Mouse (Mus musculus): ENCODE data around the gene Grin2c. TPM values are rescaled to one million over a fixed set of nuclear protein-coding genes. Genes with fewer than 3 reads are reported as not detected.

The Grin2c gene
- polyA plus RNA-seq (2012; rRNA removed): 0.14 and 0.21 TPM in 2 replicates

DNA sequence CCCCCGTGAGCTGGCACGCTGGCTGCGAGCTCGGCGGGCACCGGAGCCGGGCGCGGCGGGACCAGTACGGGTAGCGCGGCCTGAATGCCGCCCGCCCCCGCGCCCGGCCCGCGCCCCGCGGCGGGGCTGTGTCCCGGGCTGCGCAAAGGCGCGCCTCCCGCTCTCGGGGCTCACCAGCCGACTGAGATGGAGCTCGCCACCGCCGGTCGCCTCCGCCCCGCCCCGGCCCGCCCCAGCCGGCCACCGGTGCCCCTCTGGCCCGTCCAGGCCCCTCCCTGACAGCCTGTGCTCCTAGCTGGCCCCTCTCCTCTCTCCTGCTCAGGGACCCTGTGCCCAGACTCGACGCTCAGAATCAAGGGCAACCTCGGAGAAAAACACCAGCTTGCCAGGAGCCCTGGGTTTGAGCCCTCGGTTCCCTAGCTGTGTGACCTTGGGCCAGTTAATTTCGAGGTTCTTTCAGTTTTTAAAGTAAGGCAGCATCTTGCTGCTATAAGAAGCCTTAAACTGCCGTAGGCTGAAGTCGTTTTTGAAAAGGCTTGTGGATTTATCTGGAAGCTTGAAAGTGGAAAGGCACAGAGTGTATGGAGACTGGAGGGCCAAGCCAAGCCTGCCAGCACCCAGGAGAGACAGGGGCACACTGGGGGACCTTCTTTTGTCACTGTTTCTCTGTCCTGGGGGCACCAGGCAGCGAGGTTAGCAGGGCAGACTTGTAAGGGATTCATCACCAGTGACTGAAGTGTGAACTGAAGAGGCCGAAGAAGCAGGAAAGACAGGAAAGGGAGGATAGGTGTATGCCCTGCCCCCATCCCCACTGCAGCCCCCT is at the start of gene Grin2c:
Gene Grin2c (minus strand): TSS at position 183 of the 823 bp plus-strand sequence.

DNA sequence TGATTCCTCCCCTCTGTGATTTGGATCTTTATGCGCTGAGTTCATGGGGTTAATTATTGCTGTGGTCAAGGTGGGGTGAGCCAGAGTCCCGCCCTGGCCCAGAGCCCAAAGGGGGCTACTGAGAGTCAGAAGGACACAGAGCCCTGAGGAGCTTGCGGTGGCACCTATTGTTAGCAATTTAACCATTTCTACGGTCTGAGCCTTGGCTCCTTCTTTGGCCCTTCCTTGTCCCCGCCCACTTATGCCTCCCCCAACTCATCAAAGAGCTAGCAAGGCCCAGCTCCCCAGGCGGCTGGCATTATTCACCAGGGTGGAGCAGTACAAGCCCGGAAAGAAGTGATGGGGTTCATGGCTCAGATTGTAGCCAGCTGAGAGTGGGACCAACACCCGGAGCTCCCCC is 39.8 kb upstream of the Grin2c start, which contains the start of gene Otop2:
Gene Otop2 (plus strand): TSS at position 301 of the 400 bp plus-strand sequence.

DNA sequence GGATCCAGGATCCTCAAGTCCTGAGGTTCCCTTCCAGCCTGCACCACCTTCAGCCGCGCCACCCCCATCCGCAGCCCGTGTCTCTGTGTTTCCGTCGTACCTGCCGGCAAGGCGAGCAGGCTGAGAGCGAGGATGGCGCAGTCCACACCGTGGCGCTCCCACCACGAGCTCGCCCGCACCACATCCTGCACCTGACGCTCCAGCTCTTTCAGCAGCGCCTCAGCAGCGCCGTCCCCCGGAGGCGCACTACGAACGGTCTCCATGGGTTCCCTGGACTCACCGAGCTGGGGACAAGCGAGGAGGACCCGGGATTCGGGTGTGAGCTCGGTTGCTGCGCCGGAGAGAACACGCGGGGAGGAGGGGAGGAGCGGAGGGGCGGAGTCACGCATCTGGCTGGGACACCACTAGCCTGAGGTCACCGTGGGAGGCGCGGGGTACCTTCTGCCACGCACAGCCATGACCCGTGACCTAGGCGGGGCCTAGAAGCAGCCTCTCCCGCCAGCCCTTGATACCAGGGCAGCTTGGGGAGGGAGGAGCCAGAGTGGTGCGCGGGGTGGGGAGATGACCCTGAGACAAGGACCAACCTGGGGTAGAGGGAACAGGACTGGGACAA is 30.3 kb upstream of the Grin2c start, which contains the start of gene Fads6:
Gene Fads6 (minus strand): TSS at position 450 of the 613 bp plus-strand sequence.

DNA sequence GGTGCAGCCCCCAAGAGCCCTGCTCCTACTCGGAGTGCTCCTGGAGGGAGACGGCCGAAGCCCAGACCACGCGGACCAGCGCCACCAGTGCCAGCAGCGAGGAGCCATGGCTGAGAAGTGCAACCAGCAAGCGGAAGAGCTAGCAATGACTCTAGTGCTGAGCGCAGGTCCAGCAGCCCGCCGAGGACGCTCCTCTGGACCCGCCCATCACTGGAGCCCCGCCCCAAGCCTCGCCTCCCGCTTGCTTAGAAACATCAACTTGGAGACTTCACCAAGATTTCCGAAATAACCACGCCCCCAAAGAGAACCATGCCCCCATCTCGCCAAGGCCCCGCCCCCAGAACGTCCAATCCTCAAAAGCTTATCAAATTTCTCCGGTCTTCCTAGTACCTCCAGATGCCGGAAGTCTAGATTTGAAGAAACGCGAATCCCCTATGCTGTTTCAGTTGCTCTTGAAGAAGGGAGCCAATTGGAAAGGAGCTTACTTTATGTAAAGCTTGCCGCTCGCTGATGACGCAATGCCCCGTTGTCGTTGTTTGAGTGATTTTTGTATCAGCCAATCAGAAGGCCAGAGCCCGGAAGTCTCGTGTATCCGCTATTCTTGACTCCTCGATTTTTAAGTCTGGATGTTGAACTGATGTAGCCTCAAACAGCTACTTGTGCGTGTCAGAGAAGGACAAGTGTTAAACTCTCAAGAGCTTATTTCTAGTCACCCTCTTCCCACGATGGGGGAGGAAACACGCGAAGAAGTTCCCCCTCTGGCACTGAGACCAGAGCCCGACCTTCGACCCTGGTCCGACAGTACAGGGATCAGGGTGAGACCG is 9.9 kb upstream of the Grin2c start, which contains the start of gene Fdxr:
Gene Fdxr (minus strand): TSS at position 271 of the 824 bp plus-strand sequence.

Other genes starting within 250 kb of the Grin2c start
- gene Cd300ld4, start 240.2 kb downstream of the Grin2c start, polyA plus RNA-seq (2012; rRNA removed): 0.19 and 0.23 TPM in 2 replicates
- 0.29 and 0.49 TPM in 2 replicates for gene Cd300ld5, start 229.5 kb downstream of the Grin2c start, polyA plus RNA-seq (2012; rRNA removed)
- gene Cd300ld3, start 218.8 kb downstream of the Grin2c start, polyA plus RNA-seq (2012; rRNA removed): 1.1 and 1.3 TPM in 2 replicates
- gene Cd300e, start 205.1 kb downstream of the Grin2c start, polyA plus RNA-seq (2012; rRNA removed): 1.1 and 1.2 TPM in 2 replicates
- gene Rab37, start 175.8 kb downstream of the Grin2c start, polyA plus RNA-seq (2012; rRNA removed): 2.2 and 2.3 TPM in 2 replicates
- gene Cd300lf, start 133.3 kb downstream of the Grin2c start, polyA plus RNA-seq (2012; rRNA removed): 13.1 and 17.7 TPM in 2 replicates
- 53.4 and 55.4 TPM in 2 replicates for gene Slc9a3r1, start 103.9 kb downstream of the Grin2c start, polyA plus RNA-seq (2012; rRNA removed)
- 1.8 and 2.1 TPM in 2 replicates for gene Tmem104, start 79.8 kb downstream of the Grin2c start, polyA plus RNA-seq (2012; rRNA removed)
- gene Nat9, start 79.4 kb downstream of the Grin2c start, polyA plus RNA-seq (2012; rRNA removed): 12.4 and 14.7 TPM in 2 replicates
- gene Fdxr, start 9.8 kb upstream of the Grin2c start, polyA plus RNA-seq (2012; rRNA removed): 14.1 and 14.7 TPM in 2 replicates
- 14.5 and 16.9 TPM in 2 replicates for gene Fads6, start 30.4 kb upstream of the Grin2c start, polyA plus RNA-seq (2012; rRNA removed)
- 0.05 and 0.07 TPM in 2 replicates for gene Otop2, start 39.9 kb upstream of the Grin2c start, polyA plus RNA-seq (2012; rRNA removed)
- 0.10 and 0.12 TPM in 2 replicates for gene Ush1g, start 54.8 kb upstream of the Grin2c start, polyA plus RNA-seq (2012; rRNA removed)
- gene Otop3, start 67.5 kb upstream of the Grin2c start, polyA plus RNA-seq (2012; rRNA removed): not detected in 2 replicates
- gene Hid1, start 100.5 kb upstream of the Grin2c start, polyA plus RNA-seq (2012; rRNA removed): 1.3 TPM in 2 replicates
- 2.1 and 2.4 TPM in 2 replicates for gene Cdr2l, start 114.7 kb upstream of the Grin2c start, polyA plus RNA-seq (2012; rRNA removed)
- 36.1 and 39.1 TPM in 2 replicates for gene Mrpl58, start 136.5 kb upstream of the Grin2c start, polyA plus RNA-seq (2012; rRNA removed)
- gene Atp5h, start 152.7 kb upstream of the Grin2c start, polyA plus RNA-seq (2012; rRNA removed): 331 and 347 TPM in 2 replicates
- gene Kctd2, start 152.9 kb upstream of the Grin2c start, polyA plus RNA-seq (2012; rRNA removed): 8.1 and 9.0 TPM in 2 replicates
- gene Trim80, start 173.3 kb upstream of the Grin2c start, polyA plus RNA-seq (2012; rRNA removed): 0.61 and 0.77 TPM in 2 replicates
- 2.1 TPM in 2 replicates for gene Slc16a5, start 195.2 kb upstream of the Grin2c start, polyA plus RNA-seq (2012; rRNA removed)
- 2.9 and 3.0 TPM in 2 replicates for gene Armc7, start 208.4 kb upstream of the Grin2c start, polyA plus RNA-seq (2012; rRNA removed)
- gene Nt5c, start 224.6 kb upstream of the Grin2c start, polyA plus RNA-seq (2012; rRNA removed): 24.7 and 29.0 TPM in 2 replicates
- gene Jpt1, start 247.1 kb upstream of the Grin2c start, polyA plus RNA-seq (2012; rRNA removed): 89.7 and 90.7 TPM in 2 replicates